Mouse (Mus musculus): ENCODE data around the gene Dmrt1. TPM values are rescaled to one million over a fixed set of nuclear protein-coding genes. Genes with fewer than 3 reads are reported as not detected.
"Not testable (repeated sequence)": the region's sequence is repeated elsewhere in the genome, so short reads cannot be mapped to it uniquely, and the experiment has no call there.

The Dmrt1 gene
- polyA plus RNA-seq (2015; fragmentation: Nextera tagmentation; extraction: Ambion mirVana): not detected in 2 replicates

GRCm38 (mm10) chr19:25505360-25506196 is at the start of gene Dmrt1:
Gene Dmrt1 (plus strand): TSS chr19:25505618.
- DNase-seq: no peak
- H3K9ac ChIP-seq (replicated peaks): no peak within 1 kb of the TSS
- H3K4me2 ChIP-seq (ENCODE audit: low read depth, low read length): peak within 1 kb of the TSS; percentile 45
- H3K36me3 ChIP-seq (replicated peaks; ENCODE audit: insufficient read depth, low read length): no peaks in the 10 kb centered on the region
- H3K9me3 ChIP-seq (ENCODE audit: low read length): no peaks in the 10 kb centered on the region
- WGBS (ENCODE audit: insufficient replicate concordance): 1% methylated on average over 62 of the region's 64 CpGs
- H3K4me1 ChIP-seq (ENCODE audit: insufficient read depth): peaks cover 9% of the 10 kb centered on the region
- H3K27ac ChIP-seq (ENCODE audit: low read depth): no peak within 1 kb of the TSS
- H3K4me3 ChIP-seq (ENCODE audit: low read depth, low read length): peak within 1 kb of the TSS; percentile 15
- ATAC-seq: no peak
- TF ChIP-seq CTCF (IDR thresholded peaks at IDR 0.05; ENCODE audit: low read depth): no peak
- peaks cover 61% of the 10 kb centered on the region for H3K27me3 ChIP-seq (ENCODE audit: insufficient read depth, low read length)

GRCm38 (mm10) chr19:25460760-25461159 is 44.7 kb upstream of the Dmrt1 start:
- H3K9me3 ChIP-seq (ENCODE audit: low read length): no peaks in the 10 kb centered on the region
- H3K4me1 ChIP-seq (ENCODE audit: insufficient read depth): no peaks in the 10 kb centered on the region
- TF ChIP-seq CTCF (IDR thresholded peaks at IDR 0.05; ENCODE audit: low read depth): no peak
- TF ChIP-seq EP300 (IDR thresholded peaks at IDR 0.05; ENCODE audit: low read depth): no peak
- H3K9ac ChIP-seq (replicated peaks): no peak overlapping the region
- no peak overlapping the region for H3K4me3 ChIP-seq (ENCODE audit: low read depth, low read length)
- no peaks in the 10 kb centered on the region for H3K27me3 ChIP-seq (ENCODE audit: insufficient read depth, low read length)
- DNase-seq: no peak
- WGBS (ENCODE audit: insufficient replicate concordance): 73% methylated on average over 8 of the region's 8 CpGs
- H3K4me2 ChIP-seq (ENCODE audit: low read depth, low read length): no peak overlapping the region
- H3K27ac ChIP-seq (ENCODE audit: low read depth): no peak overlapping the region
- ATAC-seq: no peak
- H3K36me3 ChIP-seq (replicated peaks; ENCODE audit: insufficient read depth, low read length): no peaks in the 10 kb centered on the region

GRCm38 (mm10) chr19:25461553-25462320 is 43.7 kb upstream of the Dmrt1 start:
- H3K27me3 ChIP-seq (ENCODE audit: insufficient read depth, low read length): no peaks in the 10 kb centered on the region
- TF ChIP-seq CTCF (IDR thresholded peaks at IDR 0.05; ENCODE audit: low read depth) (no peak), EP300 (IDR thresholded peaks at IDR 0.05; ENCODE audit: low read depth) (no peak)
- ATAC-seq (no peak), DNase-seq (no peak)
- no peaks in the 10 kb centered on the region for H3K4me1 ChIP-seq (ENCODE audit: insufficient read depth)
- H3K9me3 ChIP-seq (ENCODE audit: low read length): no peaks in the 10 kb centered on the region
- no peaks in the 10 kb centered on the region for H3K36me3 ChIP-seq (replicated peaks; ENCODE audit: insufficient read depth, low read length)
- no peak overlapping the region for H3K9ac ChIP-seq (replicated peaks)
- no peak overlapping the region for H3K27ac ChIP-seq (ENCODE audit: low read depth)
- WGBS (ENCODE audit: insufficient replicate concordance): 76% methylated on average over 20 of the region's 20 CpGs
- H3K4me3 ChIP-seq (ENCODE audit: low read depth, low read length): no peak overlapping the region
- no peak overlapping the region for H3K4me2 ChIP-seq (ENCODE audit: low read depth, low read length)

GRCm38 (mm10) chr19:25475806-25476205 is 29.6 kb upstream of the Dmrt1 start:
- H3K9ac ChIP-seq (replicated peaks); ATAC-seq; H3K9me3 ChIP-seq (ENCODE audit: low read length); H3K4me3 ChIP-seq (ENCODE audit: low read depth, low read length); H3K4me1 ChIP-seq (ENCODE audit: insufficient read depth); H3K4me2 ChIP-seq (ENCODE audit: low read depth, low read length); H3K36me3 ChIP-seq (replicated peaks; ENCODE audit: insufficient read depth, low read length); H3K27me3 ChIP-seq (ENCODE audit: insufficient read depth, low read length); H3K27ac ChIP-seq (ENCODE audit: low read depth): not testable (repeated sequence)
- DNase-seq: peak; percentile 26
- WGBS (ENCODE audit: insufficient replicate concordance): 60% methylated on average over 4 of the region's 4 CpGs
- TF ChIP-seq CTCF (IDR thresholded peaks at IDR 0.05; ENCODE audit: low read depth): peak; percentile 70

- Histone ChIP-seq H3K27me3 (ENCODE audit: insufficient read depth, low read length) (no peaks in the 10 kb centered on the region), H3K4me2 (ENCODE audit: low read depth, low read length) (no peak overlapping the region), H3K9ac (replicated peaks) (no peak overlapping the region), H3K9me3 (ENCODE audit: low read length) (no peaks in the 10 kb centered on the region), H3K27ac (ENCODE audit: low read depth) (no peak overlapping the region), H3K4me3 (ENCODE audit: low read depth, low read length) (no peak overlapping the region), H3K36me3 (replicated peaks; ENCODE audit: insufficient read depth, low read length) (no peaks in the 10 kb centered on the region), H3K4me1 (ENCODE audit: insufficient read depth) (no peaks in the 10 kb centered on the region)
- ATAC-seq (no peak), DNase-seq (no peak)
- 76% methylated on average over 5 of the region's 5 CpGs for WGBS (ENCODE audit: insufficient replicate concordance)
- TF ChIP-seq EP300 (IDR thresholded peaks at IDR 0.05; ENCODE audit: low read depth) (no peak), CTCF (IDR thresholded peaks at IDR 0.05; ENCODE audit: low read depth) (no peak)
Observed at GRCm38 (mm10) chr19:25479152-25479669, 26.2 kb upstream of the Dmrt1 start.

- no peaks in the 10 kb centered on the region for H3K4me1 ChIP-seq (ENCODE audit: insufficient read depth)
- no peak overlapping the region for H3K9ac ChIP-seq (replicated peaks)
- no peaks in the 10 kb centered on the region for H3K9me3 ChIP-seq (ENCODE audit: low read length)
- no peak for TF ChIP-seq CTCF (IDR thresholded peaks at IDR 0.05; ENCODE audit: low read depth)
- TF ChIP-seq EP300 (IDR thresholded peaks at IDR 0.05; ENCODE audit: low read depth): no peak
- H3K4me3 ChIP-seq (ENCODE audit: low read depth, low read length): no peak overlapping the region
- 65% methylated on average over 6 of the region's 6 CpGs for WGBS (ENCODE audit: insufficient replicate concordance)
- peak; percentile 19; the same call in 1 of the 2 replicates for ATAC-seq
- H3K27ac ChIP-seq (ENCODE audit: low read depth): no peak overlapping the region
- peaks cover 2% of the 10 kb centered on the region for H3K27me3 ChIP-seq (ENCODE audit: insufficient read depth, low read length)
- no peak overlapping the region for H3K4me2 ChIP-seq (ENCODE audit: low read depth, low read length)
- H3K36me3 ChIP-seq (replicated peaks; ENCODE audit: insufficient read depth, low read length): no peaks in the 10 kb centered on the region
- DNase-seq: no peak
Observed at GRCm38 (mm10) chr19:25480820-25481219, 24.6 kb upstream of the Dmrt1 start.
